Mouse (Mus musculus) kidney, postnatal 10 days (tissue): ENCODE measurements around the gene Rps3a1.

Source experiments
- DNase-seq: peaks from one replicate; pipeline ENCODE4 v3.0.0; 2021; ENCODE audit warnings: mixed read lengths

The Rps3a1 gene

DNA sequence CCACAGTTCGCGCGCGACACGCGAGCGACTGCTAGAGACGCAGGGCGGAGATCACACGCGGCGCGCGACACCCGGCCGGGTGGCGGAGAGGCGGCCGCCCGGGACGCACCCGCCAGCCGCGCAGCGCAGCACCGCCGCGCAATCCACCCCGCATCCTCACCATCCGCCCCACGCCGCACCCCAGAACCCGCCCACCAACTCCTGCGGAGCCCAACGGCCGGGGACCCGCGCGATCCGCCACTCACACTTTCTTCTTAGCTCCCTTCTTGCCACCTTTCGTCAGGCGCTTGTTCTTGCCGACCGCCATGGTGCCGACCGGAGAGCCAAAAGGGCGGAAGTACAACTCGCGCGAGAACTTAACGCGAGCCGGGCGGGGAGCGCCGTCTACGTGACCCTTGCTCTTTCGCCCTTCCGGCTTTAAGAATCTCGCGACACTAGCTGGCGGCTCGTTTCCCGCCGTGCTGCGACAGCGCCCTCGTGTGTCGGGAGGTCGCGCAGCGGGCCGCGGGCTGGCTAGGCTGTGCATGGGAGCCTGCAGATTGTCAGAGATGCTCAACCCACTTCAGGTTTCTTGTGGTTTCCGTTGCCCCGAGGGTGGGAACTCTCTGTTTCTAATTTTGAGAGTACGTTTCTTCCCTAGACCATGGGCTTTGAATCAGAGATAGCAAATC, at the start of gene Rps3a1:
Gene Rps3a1 (minus strand): TSS at position 440 of the 671 bp plus-strand sequence.
- peak; percentile 99 for DNase-seq

DNA sequence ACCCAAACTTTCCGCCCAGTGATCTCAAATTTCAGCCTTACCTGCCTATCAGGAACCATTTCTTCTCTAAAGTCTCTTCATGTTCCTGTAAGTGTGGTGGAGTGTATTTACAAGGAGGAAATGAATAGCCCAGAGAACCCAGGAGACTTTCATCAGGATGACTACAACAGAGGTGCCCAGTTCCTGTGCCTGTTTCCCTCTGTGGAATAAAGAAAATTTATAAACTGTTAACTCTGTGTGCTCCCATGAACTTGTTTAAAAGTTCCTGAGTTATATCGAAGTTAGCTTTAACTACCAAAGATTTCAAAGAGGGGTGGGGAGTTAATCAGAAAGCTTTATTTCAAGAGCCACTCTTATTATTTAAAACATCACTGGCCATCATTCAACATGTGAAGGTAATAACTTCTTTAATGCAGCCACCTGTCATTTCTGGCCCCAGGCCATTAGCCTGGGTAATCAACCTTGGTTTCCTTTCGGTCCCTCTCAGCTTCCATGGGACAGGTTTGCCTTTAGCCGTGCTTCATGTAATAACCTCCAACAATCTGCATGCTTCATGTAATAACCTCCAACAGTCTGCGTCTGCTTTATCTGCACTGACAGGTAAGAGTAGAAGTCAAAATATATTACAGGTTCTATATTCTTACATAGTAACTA, 45.4 kb upstream of the Rps3a1 start:
- DNase-seq: no peak

DNA sequence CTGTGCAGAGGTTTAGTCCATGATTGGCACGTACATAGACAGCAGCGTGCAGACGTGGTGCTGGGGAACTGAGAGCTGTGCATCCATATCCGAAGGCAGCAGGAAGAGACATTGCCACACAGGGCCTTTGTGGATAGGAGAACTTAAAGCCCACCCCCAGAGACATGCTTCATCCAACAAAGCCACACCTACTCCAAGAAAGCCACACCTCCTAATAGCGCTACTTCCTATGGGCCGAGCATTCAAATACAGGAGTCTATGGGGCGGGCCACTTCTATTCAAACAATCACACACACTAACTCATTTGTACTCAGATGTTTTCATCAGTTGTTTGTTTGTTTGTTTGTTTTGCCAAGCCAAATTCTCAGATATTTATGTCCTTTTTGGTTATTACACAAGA, 42.0 kb upstream of the Rps3a1 start:
- DNase-seq: no peak

DNA sequence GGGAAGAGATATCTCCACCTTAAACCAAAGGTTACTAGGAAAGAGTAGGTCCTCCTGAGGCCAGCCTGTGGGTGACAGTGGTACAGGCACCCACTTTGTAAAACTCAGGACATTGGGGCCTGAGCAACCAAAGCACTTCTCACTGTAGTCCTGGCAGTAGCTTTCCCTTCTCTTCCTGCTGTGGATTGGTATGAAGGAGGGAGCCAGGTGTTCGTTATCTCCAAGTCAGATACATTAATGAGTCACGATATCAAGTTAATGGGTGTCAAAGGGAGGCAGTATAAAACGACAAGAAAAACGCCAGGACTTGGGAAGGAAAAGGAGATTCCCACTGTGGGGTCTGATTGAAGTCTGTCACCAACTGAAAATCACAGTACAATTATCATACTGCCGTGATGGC, 38.6 kb upstream of the Rps3a1 start:
- DNase-seq: no peak

DNA sequence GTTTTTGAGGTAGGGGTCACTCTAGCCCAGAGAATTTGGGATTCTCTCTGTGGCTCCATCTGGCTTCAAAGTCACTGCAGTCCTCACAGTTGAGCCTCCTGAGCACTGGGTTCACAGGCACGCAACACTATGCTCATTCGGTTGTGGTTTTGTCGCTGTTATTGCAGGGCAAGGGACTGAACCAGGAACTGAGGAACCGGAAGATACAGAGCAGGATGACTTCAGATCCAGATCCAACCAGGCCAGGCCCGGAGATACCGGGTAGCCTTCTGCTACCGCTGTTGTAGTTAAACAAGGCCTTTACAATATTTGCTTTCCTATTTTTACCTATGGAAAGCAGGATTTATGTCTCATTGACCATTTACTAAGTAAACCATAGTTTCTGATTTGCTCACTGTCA, 37.2 kb upstream of the Rps3a1 start:
- no peak for DNase-seq

DNA sequence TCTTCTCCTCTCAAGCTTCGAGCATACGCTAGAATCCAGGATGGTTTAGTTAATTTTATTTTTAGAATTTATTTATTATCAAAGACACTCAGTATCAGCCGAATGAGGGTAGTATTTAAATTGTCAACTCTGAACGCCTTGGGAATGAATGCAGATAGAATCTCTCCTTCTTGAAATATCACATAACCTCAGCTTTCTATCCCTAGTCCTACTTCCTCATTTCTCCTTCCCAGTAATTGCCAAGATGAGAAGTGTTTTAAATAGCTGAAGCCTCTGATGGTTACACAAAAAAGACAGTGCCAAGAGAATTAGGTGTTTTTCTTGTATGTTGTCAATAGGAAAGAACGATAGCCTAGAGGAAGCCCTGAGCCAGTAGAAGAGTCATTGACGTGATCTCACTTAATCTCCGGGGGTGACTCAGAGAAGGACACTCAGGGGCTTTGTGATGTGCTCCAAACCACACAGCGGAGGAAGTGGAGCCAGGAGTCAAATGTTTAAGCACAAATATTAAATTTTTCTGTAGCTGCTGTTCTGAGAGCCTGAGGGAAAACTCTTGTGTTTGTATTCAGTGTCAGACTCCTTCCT, 26.4 kb upstream of the Rps3a1 start:
- DNase-seq: no peak

DNA sequence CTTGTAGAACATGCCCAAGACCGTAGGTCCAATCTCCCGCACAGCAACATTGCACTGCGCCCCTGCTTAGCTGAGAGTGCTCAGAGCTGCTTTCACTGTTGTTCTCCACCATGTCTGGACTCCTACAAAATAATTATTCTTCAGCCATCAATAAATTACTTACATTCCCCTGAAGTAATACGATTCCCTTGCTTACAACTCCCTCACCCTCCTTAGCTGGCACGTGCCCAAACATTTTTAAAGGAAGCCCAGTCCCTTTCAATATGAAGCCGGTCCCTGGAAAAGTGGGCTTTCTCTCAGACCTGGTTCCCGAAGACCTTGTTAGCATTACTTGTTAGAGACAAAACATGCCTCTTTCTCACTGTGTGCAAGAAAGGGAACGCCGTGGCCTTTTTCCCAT, 7.0 kb upstream of the Rps3a1 start:
- no peak for DNase-seq

DNA sequence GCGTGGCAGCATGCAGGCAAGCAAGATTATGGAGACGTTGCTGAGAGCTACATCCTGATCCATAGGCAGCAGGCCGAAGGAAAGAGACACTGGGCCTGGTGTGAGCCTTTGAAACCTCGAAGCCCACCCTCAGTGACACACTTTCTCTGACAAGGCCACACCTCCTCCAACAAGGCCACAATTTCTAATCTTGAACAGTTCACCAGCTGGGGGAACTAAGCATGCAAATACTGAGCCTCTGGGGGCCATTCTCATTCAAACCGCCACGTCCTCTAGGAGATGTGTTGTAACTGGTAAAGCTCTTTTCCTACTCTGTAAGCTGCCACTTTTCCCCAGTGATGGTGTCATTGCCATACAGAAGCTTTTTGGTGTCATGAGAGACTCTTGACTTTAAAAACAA, 6.6 kb upstream of the Rps3a1 start:
- DNase-seq: no peak

DNA sequence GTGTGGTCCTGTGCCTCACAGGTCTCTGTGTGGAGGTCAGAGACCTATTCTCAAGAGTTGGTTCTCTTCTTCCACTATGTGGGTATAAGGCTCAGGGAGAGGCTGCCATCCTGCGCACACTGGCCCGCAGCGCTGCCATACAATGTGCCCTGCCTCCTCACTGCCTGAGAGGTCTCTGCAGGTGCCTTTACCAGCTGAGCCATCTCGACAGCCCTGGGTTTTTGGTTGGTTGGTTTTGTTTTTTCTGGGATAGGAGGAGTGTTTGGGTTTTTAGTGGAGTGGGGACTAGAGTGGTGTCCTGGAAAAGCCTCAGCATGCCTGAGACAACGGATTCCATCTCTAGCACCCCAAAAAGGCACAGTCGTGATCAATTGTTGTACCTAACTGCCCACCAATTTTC, 841 bp upstream of the Rps3a1 start:
- no peak for DNase-seq

DNA sequence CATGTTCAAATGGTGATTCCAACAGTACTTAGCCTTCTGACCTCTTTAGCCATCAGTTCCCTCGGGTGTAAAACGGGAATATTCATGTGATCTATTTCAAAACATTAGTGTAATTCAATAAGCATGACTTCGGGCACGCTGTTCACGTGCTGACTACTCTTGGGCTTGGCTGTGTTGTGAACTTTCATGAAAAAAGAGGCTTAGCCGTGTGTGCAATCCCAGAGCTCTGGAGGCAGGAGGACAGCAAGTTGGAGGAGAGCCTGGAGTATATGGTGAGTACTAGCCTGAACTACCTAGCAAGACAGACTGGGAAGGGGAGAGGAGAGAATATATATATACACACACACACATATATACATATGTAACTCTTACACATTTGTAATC, 424 bp upstream of the Rps3a1 start:
- no peak for DNase-seq

DNA sequence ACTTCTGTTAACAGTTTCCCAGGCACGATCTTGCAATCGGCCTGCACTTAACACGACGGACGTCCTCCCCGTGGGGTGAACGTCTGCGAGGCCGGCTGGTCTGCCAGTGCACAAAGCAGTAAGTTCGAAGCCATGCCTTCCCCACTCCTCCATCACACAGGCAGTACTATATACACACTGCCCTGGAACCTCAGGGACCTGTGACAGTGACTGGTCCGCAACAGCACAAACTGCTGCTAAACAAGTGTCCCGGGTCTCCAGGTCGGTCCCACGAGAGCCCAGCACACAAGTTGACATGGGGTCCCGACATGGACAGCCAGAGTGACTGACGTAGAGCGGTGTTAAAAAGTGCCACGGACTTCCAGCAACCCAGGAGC, 628 bp downstream of the Rps3a1 start:
- DNase-seq: peak; percentile 49

DNA sequence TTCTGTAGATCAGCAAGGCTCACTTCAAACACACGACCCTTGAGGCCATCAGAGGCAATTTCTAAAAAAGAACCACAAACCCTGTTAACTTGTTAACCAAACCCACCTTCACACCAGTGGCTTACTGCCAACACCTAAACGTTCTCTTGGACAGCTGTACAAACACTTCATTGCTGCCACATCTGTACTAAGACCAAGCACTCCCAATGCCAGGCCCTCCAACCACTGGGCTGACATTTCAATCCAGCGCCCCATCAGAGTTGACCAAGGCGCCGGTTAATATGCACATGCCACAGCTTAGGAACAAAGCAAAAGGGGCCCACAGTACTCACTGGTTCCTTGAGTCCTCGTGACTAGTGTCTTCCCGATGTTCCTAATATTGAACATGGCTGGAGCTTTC, 1.1 kb downstream of the Rps3a1 start:
- DNase-seq: peak; percentile 23

DNA sequence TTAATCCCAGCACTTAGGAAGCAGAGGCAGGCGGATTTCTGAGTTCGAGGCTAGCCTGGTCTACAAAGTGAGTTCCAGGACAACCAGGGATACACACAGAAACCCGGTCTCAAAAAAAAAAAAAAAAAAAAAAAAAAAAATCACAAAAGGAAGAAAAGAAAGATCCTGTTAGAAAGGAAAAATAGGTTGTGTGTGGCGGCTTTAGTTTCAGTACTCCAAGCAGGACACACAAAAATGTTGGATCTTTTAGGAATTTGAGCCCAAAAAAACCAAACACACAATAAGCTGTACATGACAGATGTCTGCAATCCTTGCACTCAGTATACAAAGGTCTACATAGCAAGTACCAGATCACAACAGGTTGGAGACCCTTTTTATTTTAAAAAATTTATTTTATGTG, 2.8 kb downstream of the Rps3a1 start:
- no peak for DNase-seq

DNA sequence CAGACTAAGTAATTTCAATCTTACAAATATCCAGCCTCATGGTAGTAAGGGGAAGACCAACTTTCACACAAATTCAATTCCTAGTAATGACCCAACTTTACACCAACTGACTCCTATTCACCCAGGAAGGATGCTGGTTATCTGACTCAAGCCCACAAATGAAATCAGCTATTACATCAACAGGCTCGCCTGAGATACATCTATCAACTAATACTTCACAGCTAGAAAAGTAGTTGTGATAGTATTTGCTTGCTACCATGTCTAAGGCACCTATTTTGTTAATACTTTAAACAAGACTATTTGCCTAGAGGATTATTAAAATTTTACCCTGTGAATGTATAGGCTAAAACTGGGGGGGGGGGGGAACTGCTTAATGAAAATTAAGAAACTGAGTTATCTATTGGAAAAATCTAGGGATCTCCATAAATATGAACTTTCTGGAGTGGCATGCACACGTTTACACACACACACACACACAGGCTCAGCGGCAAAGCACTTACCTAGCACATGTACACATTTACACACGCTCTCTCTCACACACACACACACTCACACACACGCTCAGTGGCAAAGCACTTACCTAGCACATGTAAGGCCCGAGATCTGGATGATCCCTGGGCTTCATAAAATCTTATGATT, 5.4 kb downstream of the Rps3a1 start:
- DNase-seq: no peak

DNA sequence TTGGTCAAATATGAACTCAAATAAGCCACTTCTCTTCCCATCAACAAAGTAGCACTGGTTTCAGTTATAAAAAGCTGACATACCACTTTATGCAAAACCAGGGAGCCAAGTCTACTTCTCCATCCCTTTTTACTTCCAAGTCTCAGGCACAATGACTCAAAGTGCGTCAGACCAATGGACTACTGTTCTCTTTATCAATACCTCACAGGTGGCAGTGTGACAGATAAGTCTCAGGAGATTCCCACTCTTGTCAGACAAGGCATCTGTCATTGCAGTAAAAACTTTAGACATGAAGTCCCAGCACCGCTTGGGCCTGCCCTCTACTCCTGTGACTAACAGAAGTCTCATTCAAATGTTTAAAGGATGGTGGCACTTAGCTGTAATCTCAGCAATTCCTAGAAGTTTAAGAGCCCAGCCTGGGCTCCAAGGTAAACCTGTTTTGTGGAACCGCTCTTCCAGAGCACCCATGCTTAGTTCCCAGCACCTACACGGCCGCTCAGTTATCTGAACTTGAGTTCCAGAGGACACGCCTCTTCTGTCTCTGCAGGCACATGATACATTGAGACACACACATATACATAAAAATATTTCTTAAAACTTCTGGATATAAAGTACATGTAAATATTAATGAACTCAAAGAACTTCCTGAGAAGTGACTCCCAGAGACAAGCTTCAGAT, 6.5 kb downstream of the Rps3a1 start:
- no peak for DNase-seq

DNA sequence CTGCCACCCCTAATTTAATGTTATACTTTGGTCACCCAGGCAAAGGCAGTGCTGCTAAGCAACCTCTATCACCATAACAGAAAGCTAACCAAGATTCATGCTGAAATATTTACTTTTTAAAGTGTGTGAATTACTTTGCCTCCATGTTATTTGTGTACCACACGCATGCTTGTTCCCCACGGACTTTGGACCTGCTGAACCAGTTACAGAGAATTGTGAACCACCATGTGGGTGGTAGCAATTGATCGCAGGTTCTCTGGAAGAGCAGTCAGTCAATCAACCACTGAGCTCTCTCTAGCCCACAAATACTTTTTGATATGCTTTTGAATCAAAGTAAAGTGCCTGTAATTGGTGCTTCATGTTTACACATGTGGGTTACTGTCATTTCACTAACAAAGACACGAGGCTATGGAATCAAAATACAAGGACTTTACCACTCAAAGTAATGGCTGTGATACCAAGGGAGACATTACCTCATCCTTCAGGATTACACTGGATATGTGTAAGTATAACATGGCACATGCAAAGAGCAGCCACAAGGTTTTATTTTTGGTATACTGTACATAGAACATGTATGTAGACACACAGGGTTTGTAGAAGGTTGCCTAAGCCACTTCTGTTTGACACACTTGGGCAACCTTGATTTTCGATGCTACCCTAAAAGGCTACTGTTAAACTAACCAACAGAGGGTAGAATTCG, 7.4 kb downstream of the Rps3a1 start:
- no peak for DNase-seq

DNA sequence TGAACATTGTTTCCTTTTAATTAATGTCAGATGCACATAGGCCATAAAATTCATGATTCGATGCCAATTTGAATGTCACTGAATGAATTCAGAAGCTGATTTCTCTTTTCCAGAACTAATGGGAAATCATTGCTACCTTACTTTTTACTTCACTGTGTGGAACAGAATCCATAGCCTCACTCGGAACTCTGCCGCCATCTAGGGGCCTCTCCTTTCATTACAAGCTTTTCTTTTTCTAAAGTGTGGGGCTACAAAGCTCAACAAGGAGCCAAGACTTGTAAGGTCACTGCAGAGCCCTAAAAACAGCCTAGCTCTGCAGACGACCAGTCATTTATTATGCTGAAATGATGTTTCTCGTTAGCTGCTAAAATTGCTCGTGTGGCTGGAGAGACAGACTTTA, 12.7 kb downstream of the Rps3a1 start:
- DNase-seq: peak; percentile 78

DNA sequence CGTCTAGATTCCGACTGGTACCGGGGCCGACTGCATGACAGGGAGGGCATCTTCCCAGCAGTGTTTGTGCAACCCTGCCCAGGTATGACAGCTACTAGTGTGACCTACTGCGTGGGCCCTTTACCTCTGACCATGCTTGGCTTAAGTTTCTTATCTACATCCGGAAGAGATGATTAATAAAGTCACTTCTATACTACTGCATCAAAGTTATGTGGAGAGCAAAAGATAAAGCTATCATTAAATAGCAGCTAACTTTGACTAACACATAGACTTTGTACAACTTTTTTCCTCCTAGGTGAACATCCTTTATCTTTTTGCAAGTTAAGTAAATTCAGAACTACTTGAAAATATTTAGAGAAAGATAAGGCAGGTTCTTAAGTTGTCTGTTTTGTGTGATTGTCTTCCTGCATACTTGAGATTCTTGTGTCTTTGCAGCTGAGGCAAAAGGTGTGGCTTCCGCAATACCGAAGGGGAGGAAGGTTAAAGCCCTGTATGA, 19.2 kb downstream of the Rps3a1 start:
- no peak for DNase-seq

DNA sequence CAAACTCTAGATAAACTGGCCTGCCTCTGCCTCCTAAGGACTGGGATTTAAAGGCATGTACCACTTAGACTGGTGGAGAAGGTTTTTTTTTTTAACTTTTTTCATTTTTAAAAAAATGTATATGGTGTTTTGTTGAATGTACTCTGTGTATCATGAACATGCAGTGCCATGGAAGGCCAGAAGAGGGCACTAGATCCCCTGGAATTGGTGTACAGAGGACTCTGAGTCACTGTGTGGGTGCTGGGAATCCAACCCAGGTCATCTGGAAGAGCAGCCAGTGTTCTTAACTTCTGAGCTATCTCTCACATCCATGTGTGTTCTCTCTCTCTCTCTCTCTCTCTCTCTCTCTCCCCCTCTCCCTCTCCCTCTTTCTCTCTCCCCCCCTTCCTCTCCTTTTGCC, 20.3 kb downstream of the Rps3a1 start:
- DNase-seq: no peak

DNA sequence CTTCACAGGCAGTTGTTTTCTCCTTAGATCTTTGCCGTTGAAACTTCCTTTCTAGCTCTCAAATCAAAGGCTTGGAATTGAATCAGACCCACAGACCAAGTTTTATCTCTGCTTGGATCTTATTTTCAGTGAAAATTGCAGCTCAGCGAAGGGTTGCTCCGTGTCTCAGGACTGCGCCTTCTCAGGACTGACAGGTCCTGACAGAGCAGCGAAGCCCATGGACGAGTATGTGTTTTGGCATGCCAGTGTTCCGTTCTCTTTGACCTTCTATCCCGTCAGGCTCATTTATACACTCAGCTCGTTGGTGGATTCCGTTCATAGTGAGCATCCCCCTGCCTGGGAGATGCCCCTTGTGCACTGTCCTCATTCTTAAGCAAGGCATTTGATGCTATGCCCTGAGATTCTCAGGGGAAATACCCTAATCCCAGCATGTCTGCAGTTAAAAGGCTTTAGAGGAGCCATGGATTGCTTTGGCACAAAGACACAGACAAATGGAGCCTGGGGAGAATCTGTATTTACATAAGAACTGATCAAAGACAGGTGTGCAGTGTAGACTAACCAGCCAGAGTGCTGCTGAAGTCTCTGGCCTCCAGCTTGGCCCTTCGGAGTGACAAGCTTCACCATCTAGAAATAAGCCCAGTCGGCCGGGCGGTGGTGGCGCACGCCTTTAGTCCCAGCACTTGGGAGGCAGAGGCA, 23.1 kb downstream of the Rps3a1 start:
- no peak for DNase-seq

DNA sequence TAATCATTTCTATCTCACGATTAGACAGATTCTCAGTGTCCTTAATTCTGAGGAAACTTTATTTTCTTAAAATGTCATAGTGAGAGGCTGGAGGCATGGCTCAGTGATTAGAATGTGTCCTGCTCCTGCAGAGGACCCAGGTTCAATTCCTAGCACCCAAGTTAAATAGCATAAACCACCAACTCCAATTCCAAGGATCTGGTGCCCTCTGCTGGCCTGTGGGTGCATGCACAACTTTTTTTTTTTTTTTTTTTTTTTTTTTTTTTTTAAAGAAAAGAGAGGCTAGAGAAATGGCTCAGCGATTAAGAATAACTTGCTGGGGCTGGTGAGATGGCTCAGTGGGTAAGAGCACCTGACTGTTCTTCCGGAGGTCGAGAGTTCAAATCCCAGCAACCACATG, 25.6 kb downstream of the Rps3a1 start:
- DNase-seq: no peak
